Mouse (Mus musculus): ENCODE data around the gene Lgmn.

DNA sequence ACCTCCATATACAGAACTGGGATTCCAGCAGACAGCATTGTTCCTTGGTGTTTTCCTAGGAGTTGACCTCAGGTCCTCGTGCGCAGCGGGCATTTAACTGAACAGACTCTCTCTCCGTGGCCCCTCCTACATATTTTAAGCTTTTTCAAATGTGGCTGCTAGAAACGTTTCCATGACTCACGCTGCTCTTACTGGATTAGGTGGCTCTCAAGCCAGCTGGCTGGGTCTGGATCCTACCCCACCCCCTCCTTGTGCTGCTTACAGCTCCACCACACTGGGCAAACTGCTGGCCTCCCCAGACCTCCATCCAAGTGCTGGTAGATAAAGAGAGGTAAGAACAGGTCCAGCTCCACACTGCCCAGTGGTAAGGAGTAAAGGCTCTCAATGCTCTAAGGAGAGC is 17.5 kb downstream of the Lgmn start:
- TF ChIP-seq EP300 (IDR thresholded peaks at IDR 0.05; ENCODE audit: low read depth) (no peak), CTCF (IDR thresholded peaks at IDR 0.05; ENCODE audit: low read depth) (no peak)

Measured in liver, embryonic 14.5 days (tissue).